In genomic region chr2:61642452-61643368, GRCm38 (mm10) we compare ENCODE assay signal across 9 mouse cellular contexts.
DNase-seq lines count a peak whose midpoint lies in the region; ATAC-seq and TF ChIP-seq lines count a peak whose summit lies in the region.
"Had no signal": no experiment of that assay in that cellular context is flagged by ENCODE, and none has a peak within 500 bp of the region (broad histone marks: within the 10 kb centered on the region; RNA-seq: fewer than 3 reads in every experiment).

No protein-coding gene starts in this region.

- H3K4me2 ChIP-seq in intestine, postnatal 0 days (replicated peaks; ENCODE audit: low read depth): no peak overlapping the region
- H3K4me2 ChIP-seq in intestine, embryonic 16.5 days (ENCODE audit: low read depth, low read length): no peak overlapping the region
- H3K4me2 ChIP-seq: limb, embryonic 15.5 days had no signal

- H3K27ac ChIP-seq in intestine, postnatal 0 days (ENCODE audit: low read depth, low read length): no peak overlapping the region
- H3K27ac ChIP-seq in intestine, embryonic 16.5 days (ENCODE audit: low read length): no peak overlapping the region
- no peak overlapping the region for H3K27ac ChIP-seq in layer of hippocampus, adult 2 months
- H3K27ac ChIP-seq: limb, embryonic 15.5 days had no signal

- peak; percentile 83 for TF ChIP-seq CTCF in intestine, postnatal 0 days (IDR thresholded peaks at IDR 0.05; ENCODE audit: low read depth)
- TF ChIP-seq CTCF in Patski (IDR thresholded peaks at IDR 0.05): peak; percentile 74
- TF ChIP-seq CTCF in layer of hippocampus, adult 2 months (conservative IDR thresholded peaks at IDR 0.05): peak; percentile 93

- CTCF ChIA-PET in Patski (lab: Charles Lee): interaction anchor here (1.0 to 1.1 kb wide), 2 partner anchors 325 to 646 kb away, joined by 3 read pairs; no protein-coding TSS in a partner anchor

- H3K4me1 ChIP-seq in intestine, postnatal 0 days (replicated peaks; ENCODE audit: control insufficient read depth, insufficient read depth, low read length): no peaks in the 10 kb centered on the region
- H3K4me1 ChIP-seq in intestine, embryonic 16.5 days (ENCODE audit: control insufficient read depth, insufficient read depth, low read length): no peaks in the 10 kb centered on the region
- H3K4me1 ChIP-seq: limb, embryonic 15.5 days had no signal

- POLR2A ChIA-PET in Patski (lab: Charles Lee): no interaction called here

- no peak for ATAC-seq in intestine, postnatal 0 days
- no peak for ATAC-seq in intestine, embryonic 16.5 days
- peak; percentile 65 for ATAC-seq in Patski

- H3K36me3 ChIP-seq in intestine, postnatal 0 days (ENCODE audit: control insufficient read depth, insufficient read depth): peaks cover 3% of the 10 kb centered on the region; the same call in 1 of the 2 replicates
- H3K36me3 ChIP-seq in intestine, embryonic 16.5 days (ENCODE audit: control insufficient read depth, insufficient read depth, low read length): no peaks in the 10 kb centered on the region

- intact Hi-C loops in gastrocnemius, postnatal 14 days (cut with DNase I; ENCODE audit: low total_unique reads): loop anchor here (10.0 kb wide), 1 partner anchor 322 kb away; no protein-coding TSS in a partner anchor

- 60% methylated on average over 6 of the region's 6 CpGs for WGBS in intestine, postnatal 0 days
- 60% methylated on average over 6 of the region's 6 CpGs for WGBS in intestine, embryonic 16.5 days

- H3K9ac ChIP-seq in intestine, postnatal 0 days (ENCODE audit: low read depth, low read length): no peak overlapping the region
- no peak overlapping the region for H3K9ac ChIP-seq in intestine, embryonic 16.5 days (ENCODE audit: low read depth, low read length)
- H3K9ac ChIP-seq: limb, embryonic 15.5 days had no signal

- no peaks in the 10 kb centered on the region for H3K9me3 ChIP-seq in intestine, postnatal 0 days (ENCODE audit: control insufficient read depth)
- H3K9me3 ChIP-seq in intestine, embryonic 16.5 days (ENCODE audit: control insufficient read depth, low read length): no peaks in the 10 kb centered on the region
- H3K9me3 ChIP-seq: limb, embryonic 15.5 days had no signal

- in situ Hi-C loops in Patski (cut with MboI; ENCODE audit: low pct_unique_long_range_greater_than_20kb): loop anchor here (25.0 kb wide), 1 partner anchor 995 kb away; the partner anchor contains the start of gene Ifih1

- no peaks in the 10 kb centered on the region for H3K27me3 ChIP-seq in intestine, postnatal 0 days (replicated peaks; ENCODE audit: control insufficient read depth, insufficient read depth, low read length)
- no peaks in the 10 kb centered on the region for H3K27me3 ChIP-seq in intestine, embryonic 16.5 days (replicated peaks; ENCODE audit: control insufficient read depth, insufficient read depth, low read length)
- no peaks in the 10 kb centered on the region for H3K27me3 ChIP-seq in Patski
- H3K27me3 ChIP-seq: limb, embryonic 15.5 days had no signal

- H3K4me3 ChIP-seq in intestine, postnatal 0 days (ENCODE audit: low read depth, low read length): no peak overlapping the region
- no peak overlapping the region for H3K4me3 ChIP-seq in intestine, embryonic 16.5 days (ENCODE audit: low read length)
- no peak overlapping the region for H3K4me3 ChIP-seq in layer of hippocampus, adult 2 months
- H3K4me3 ChIP-seq: limb, embryonic 15.5 days had no signal

- peak; percentile 6 for DNase-seq in Patski (ENCODE audit: low read depth, low spot score)
- peak; percentile 34 to 68 for DNase-seq in cerebellum, postnatal 4 days (ENCODE audit: low spot score in 2 of 2)
- peak; percentile 9 for DNase-seq in gastrocnemius, postnatal 14 days
- DNase-seq in layer of hippocampus, adult 2 months (ENCODE audit: low spot score in 2 of 2): peak; percentile 71 to 81
- peak; percentile 35 for DNase-seq in lung, postnatal 25 days (ENCODE audit: low spot score)
- DNase-seq in right cerebral cortex, postnatal 10 days (ENCODE audit: low spot score in 2 of 2): peak; percentile 78 to 80

Comparison
In these comparisons a context has a peak if more than half of its experiments do, and no peak if none do; other contexts are left out.
1. DNase-seq: peak in every context shown above with its lines; median percentile 79 in right cerebral cortex, postnatal 10 days; 76 in layer of hippocampus, adult 2 months; 51 in cerebellum, postnatal 4 days; 35 in lung, postnatal 25 days; 9 in gastrocnemius, postnatal 14 days; 6 in Patski.